Mouse (Mus musculus) cerebellum, postnatal 4 days (tissue): Measurements from ENCODE around the gene Lhfp.
"Not testable (repeated sequence)": the region's sequence is repeated elsewhere in the genome, so short reads cannot be mapped to it uniquely, and the experiment has no call there.

Experiments
- DNase-seq, 2 experiments: peaks; one replicate each; pipeline ENCODE4 v3.0.0; 2022; ENCODE audit warnings: low spot score in 2 of 2, mixed read lengths in 1 of 2

Gene Lhfp

GRCm38 (mm10) chr3:53266116-53266515, 224.8 kb downstream of the Lhfp start:
- DNase-seq = no peak

GRCm38 (mm10) chr3:53267046-53267445, 225.7 kb downstream of the Lhfp start:
- DNase-seq = no peak

- DNase-seq = no peak
Observed at GRCm38 (mm10) chr3:53273220-53273619, 231.9 kb downstream of the Lhfp start.

- no peak for DNase-seq
Observed at GRCm38 (mm10) chr3:53277993-53278392, 236.7 kb downstream of the Lhfp start.

- not testable (repeated sequence) for DNase-seq
Observed at GRCm38 (mm10) chr3:53282005-53282404, 240.7 kb downstream of the Lhfp start.

GRCm38 (mm10) chr3:53284023-53284422, 242.7 kb downstream of the Lhfp start:
- DNase-seq = no peak

- no peak for DNase-seq
Observed at GRCm38 (mm10) chr3:53284471-53285177, 243.3 kb downstream of the Lhfp start.

- no peak for DNase-seq
Observed at GRCm38 (mm10) chr3:53288662-53289061, 247.3 kb downstream of the Lhfp start.

- no peak for DNase-seq
Observed at GRCm38 (mm10) chr3:53289589-53290219, 248.4 kb downstream of the Lhfp start.

GRCm38 (mm10) chr3:53291185-53291584, 249.9 kb downstream of the Lhfp start:
- DNase-seq = no peak

GRCm38 (mm10) chr3:53291945-53292344, 250.6 kb downstream of the Lhfp start:
- DNase-seq = no peak

GRCm38 (mm10) chr3:53292474-53292873, 251.1 kb downstream of the Lhfp start:
- no peak for DNase-seq

- DNase-seq = no peak
Observed at GRCm38 (mm10) chr3:53292979-53293378, 251.7 kb downstream of the Lhfp start.

- no peak for DNase-seq
Observed at GRCm38 (mm10) chr3:53293901-53294433, 252.6 kb downstream of the Lhfp start.

- no peak for DNase-seq
Observed at GRCm38 (mm10) chr3:53294855-53295254, 253.5 kb downstream of the Lhfp start.

- no peak for DNase-seq
Observed at GRCm38 (mm10) chr3:53301866-53302265, 260.5 kb downstream of the Lhfp start.

- DNase-seq = no peak
Observed at GRCm38 (mm10) chr3:53304123-53304900, 263.0 kb downstream of the Lhfp start.

- DNase-seq = no peak
Observed at GRCm38 (mm10) chr3:53305860-53306259, 264.5 kb downstream of the Lhfp start.

GRCm38 (mm10) chr3:53308649-53309048, 267.3 kb downstream of the Lhfp start:
- no peak for DNase-seq

- no peak for DNase-seq
Observed at GRCm38 (mm10) chr3:53310093-53310492, 268.8 kb downstream of the Lhfp start.

GRCm38 (mm10) chr3:53310615-53311014, 269.3 kb downstream of the Lhfp start:
- no peak for DNase-seq
